Mouse (Mus musculus): ENCODE measurements around the gene Ccdc124.

DNA sequence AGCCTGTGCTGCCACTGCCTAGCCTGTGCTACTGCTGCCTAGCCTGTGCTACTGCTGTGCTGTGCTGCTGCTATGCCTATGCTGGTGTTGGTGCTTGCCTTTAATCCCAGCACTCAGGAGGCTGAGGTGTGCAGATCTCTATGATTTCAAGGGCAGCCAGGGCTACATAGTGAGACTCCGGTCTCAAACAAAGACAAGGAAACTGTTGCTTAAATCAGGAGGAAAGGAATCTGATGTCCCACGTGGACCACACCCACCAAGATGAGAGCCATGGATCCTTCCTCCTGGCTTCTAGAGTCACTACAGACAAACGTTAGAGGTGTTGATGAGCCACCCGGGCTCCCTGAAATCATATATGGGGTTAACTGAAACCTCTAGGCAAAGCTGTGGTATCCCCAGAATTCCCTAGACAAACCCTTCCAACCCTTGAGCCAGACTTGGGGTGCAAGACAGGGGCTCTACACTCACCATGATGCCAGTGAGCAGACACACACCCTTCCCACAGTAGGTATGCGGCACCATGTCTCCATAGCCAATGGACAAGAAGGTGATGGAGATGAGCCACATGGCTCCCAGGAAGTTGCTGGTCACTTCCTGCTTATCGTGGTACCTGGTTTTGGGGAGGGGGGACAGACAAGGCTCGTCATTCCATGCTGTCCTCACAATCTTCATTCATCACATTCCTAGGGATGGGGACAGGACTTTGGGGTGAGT lies 23.4 kb downstream of the Ccdc124 start:
- TF ChIP-seq CTCF (IDR thresholded peaks at IDR 0.05; ENCODE audit: control insufficient read depth, insufficient read depth, insufficient read length) (no peak), MYOD1 (IDR thresholded peaks at IDR 0.05; ENCODE audit: control insufficient read depth, insufficient read length, low read depth) (no peak), FOSL1 (IDR thresholded peaks at IDR 0.05; ENCODE audit: insufficient read depth, low read length, poor library complexity, severe bottlenecking) (no peak)
